Comparison of ENCODE assay signal across 21 mouse cellular contexts in the genomic region with DNA sequence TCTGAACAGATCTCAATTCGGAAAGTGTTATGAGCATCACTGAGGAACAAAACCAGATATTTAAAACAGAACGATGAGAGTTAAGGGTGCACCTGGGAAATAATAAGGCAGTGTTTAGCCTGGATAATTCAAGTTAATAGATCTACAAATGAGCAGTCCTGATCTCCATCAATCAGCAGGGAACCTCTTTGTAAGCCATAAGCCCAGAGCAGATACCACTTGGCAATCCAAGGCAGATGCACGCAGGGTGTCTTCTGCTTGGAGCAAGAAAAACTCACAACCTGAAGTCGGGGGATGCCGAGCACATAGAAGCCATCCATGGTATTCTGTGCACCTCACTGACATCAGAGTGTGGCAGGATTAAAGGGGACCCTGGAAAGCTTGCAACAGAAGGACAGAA. TPM values are rescaled to one million over a fixed set of nuclear protein-coding genes. Genes with fewer than 3 reads are reported as not detected.
"Had no signal": no experiment of that assay in that cellular context is flagged by ENCODE, and none has a peak within 500 bp of the region (broad histone marks: within the 10 kb centered on the region; RNA-seq: fewer than 3 reads in every experiment).

No protein-coding gene starts in this region.

- H3K9ac ChIP-seq: kidney, embryonic 15.5 days; liver, embryonic 13.5 days; midbrain, embryonic 15.5 days had no signal

- H3K9me3 ChIP-seq: kidney, embryonic 15.5 days; liver, embryonic 13.5 days; midbrain, embryonic 15.5 days had no signal

- DNase-seq: kidney, adult 2 months; kidney, postnatal 10 days; kidney, postnatal 36 days; layer of hippocampus, postnatal 36 days; liver, embryonic 13.5 days; lung, adult 2 months; lung, postnatal 14 days; lung, postnatal 4 days; thymus, adult 2 months; thymus, postnatal 14 days; thymus, postnatal 4 days had no signal

- H3K4me2 ChIP-seq: kidney, embryonic 15.5 days; liver, embryonic 13.5 days; midbrain, embryonic 11.5 days; midbrain, embryonic 15.5 days had no signal

- H3K4me1 ChIP-seq: kidney, embryonic 15.5 days; liver, embryonic 13.5 days had no signal

- H3K36me3 ChIP-seq: kidney, embryonic 15.5 days; liver, embryonic 13.5 days; midbrain, embryonic 15.5 days had no signal

- H3K27ac ChIP-seq: kidney, embryonic 15.5 days; left cerebral cortex, adult 2 months; liver, embryonic 13.5 days; midbrain, embryonic 15.5 days had no signal

- H3K27me3 ChIP-seq: kidney, embryonic 15.5 days; liver, embryonic 13.5 days; midbrain, embryonic 15.5 days had no signal

- ATAC-seq: midbrain, embryonic 15.5 days had no signal

- H3K4me3 ChIP-seq: kidney, embryonic 15.5 days; left cerebral cortex, adult 2 months; liver, embryonic 13.5 days; midbrain, embryonic 15.5 days; myocyte had no signal

RNA-seq across cellular contexts. Expression of a gene that starts 31.0 kb away (rescaled TPM):
- total RNA-seq: liver, adult 2 months; megakaryocyte progenitor cell, adult 5-6 weeks; megakaryocyte-erythroid progenitor cell, adult 5-6 weeks; monocyte, adult 5-6 weeks had no signal
- polyA plus RNA-seq: liver, adult 2 months; liver, embryonic 13.5 days; small intestine, adult 2 months had no signal
